Mouse (Mus musculus) hindbrain, postnatal 0 days (tissue): ENCODE results near the gene Anapc11. TPM values are rescaled to one million over a fixed set of nuclear protein-coding genes. Genes with fewer than 3 reads are reported as not detected.

Source experiments
- ATAC-seq: fragments of 200-750 bp; cut with Nextera tagmentation; 2 replicates; pipeline ENCODE4 v1.8.0; 2017; ENCODE audit warnings: mild to moderate bottlenecking, moderate TSS enrichment, moderate library complexity
- DNase-seq: peaks from one replicate; pipeline ENCODE4 v3.0.0-alpha.2; 2015; ENCODE audit warnings: low spot score
- H3K27ac ChIP-seq: fragments of 300-500 bp; sonication (generic); 2 replicates; pipeline ENCODE4 v1.5.1; 2014; ENCODE audit warnings: mild to moderate bottlenecking
- H3K27me3 ChIP-seq: fragments of 300-500 bp; sonication (generic); 2 replicates; pipeline ENCODE4 v1.6.1; 2014; ENCODE audit warnings: low read length, mixed read lengths; ENCODE audit not compliant: insufficient read depth
- H3K36me3 ChIP-seq: fragments of 300-500 bp; sonication (generic); 2 replicates; pipeline ENCODE4 v1.6.1; 2014; ENCODE audit warnings: low read length, mixed read lengths; ENCODE audit not compliant: insufficient read depth
- H3K4me1 ChIP-seq: fragments of 300-500 bp; sonication (generic); 2 replicates; pipeline ENCODE4 v1.6.1; 2014; ENCODE audit warnings: antibody characterized with exemption, low read length, mixed read lengths; ENCODE audit not compliant: insufficient read depth
- H3K4me2 ChIP-seq: fragments of 300-500 bp; sonication (generic); 2 replicates; pipeline ENCODE4 v1.6.1; 2014; ENCODE audit warnings: low read depth, mild to moderate bottlenecking, low read length, moderate library complexity, mixed read lengths
- H3K4me3 ChIP-seq: fragments of 300-500 bp; sonication (generic); 2 replicates; pipeline ENCODE4 v1.5.1; 2014; ENCODE audit warnings: low read length
- H3K9ac ChIP-seq: fragments of 300-500 bp; sonication (generic); replicated peaks from 2 replicates; pipeline ENCODE4 v1.6.1; 2014; ENCODE audit warnings: mild to moderate bottlenecking, low read length, moderate library complexity, mixed read lengths
- H3K9me3 ChIP-seq: fragments of 300-500 bp; sonication (generic); 2 replicates; pipeline ENCODE4 v1.6.1; 2016; ENCODE audit warnings: low read length, mixed read lengths
- CTCF ChIP-seq: IDR thresholded peaks from 2 replicates; pipeline ENCODE4 v1.5.1; 2016; ENCODE audit warnings: antibody characterized with exemption, control low read depth, low read depth
- WGBS: fragments of 180-500 bp; shearing (Covaris S2); extraction: QIAGEN DNeasy Blood & Tissue Kit; methylation state at CpG from one replicate; pipeline ENCODE4 v1.1.7; 2014; 5-methylcytosine and 5-hydroxymethylcytosine counted together
- polyA plus RNA-seq: library from polyadenylated mRNA; unstranded; fragments of >200 nt; fragmentation: Nextera tagmentation; extraction: Ambion mirVana; gene quantifications from 2 replicates; pipeline ENCODE4 v1.2.1, GENCODE M21; 2015
- total RNA-seq: library from RNA; depleted of rRNA; stranded (reverse); fragments of >200 nt; gene quantifications from 2 replicates; pipeline ENCODE4 v1.2.3, GENCODE M21; 2014

Anapc11 gene
- total and polyA plus RNA-seq, 2 experiments from 2014 or later, result 39.6 to 198 TPM

- 90% methylated on average over 11 of the region's 11 CpGs for WGBS
- ATAC-seq, result no peak
- no peak for TF ChIP-seq CTCF
- H3K36me3 ChIP-seq, result peaks cover 16% of the 10 kb centered on the region; the same call in 1 of the 2 replicates
- H3K4me3 ChIP-seq, result no peak overlapping the region
- H3K9me3 ChIP-seq, result no peaks in the 10 kb centered on the region
- H3K9ac ChIP-seq, result no peak overlapping the region
- H3K27me3 ChIP-seq, result no peaks in the 10 kb centered on the region
- no peak overlapping the region for H3K4me2 ChIP-seq
- no peak overlapping the region for H3K27ac ChIP-seq
- peaks cover 20% of the 10 kb centered on the region for H3K4me1 ChIP-seq
- DNase-seq, result no peak
These were observed 28.7 kb downstream of the Anapc11 start for GRCm38 (mm10) chr11:120626785-120627467.

DNA sequence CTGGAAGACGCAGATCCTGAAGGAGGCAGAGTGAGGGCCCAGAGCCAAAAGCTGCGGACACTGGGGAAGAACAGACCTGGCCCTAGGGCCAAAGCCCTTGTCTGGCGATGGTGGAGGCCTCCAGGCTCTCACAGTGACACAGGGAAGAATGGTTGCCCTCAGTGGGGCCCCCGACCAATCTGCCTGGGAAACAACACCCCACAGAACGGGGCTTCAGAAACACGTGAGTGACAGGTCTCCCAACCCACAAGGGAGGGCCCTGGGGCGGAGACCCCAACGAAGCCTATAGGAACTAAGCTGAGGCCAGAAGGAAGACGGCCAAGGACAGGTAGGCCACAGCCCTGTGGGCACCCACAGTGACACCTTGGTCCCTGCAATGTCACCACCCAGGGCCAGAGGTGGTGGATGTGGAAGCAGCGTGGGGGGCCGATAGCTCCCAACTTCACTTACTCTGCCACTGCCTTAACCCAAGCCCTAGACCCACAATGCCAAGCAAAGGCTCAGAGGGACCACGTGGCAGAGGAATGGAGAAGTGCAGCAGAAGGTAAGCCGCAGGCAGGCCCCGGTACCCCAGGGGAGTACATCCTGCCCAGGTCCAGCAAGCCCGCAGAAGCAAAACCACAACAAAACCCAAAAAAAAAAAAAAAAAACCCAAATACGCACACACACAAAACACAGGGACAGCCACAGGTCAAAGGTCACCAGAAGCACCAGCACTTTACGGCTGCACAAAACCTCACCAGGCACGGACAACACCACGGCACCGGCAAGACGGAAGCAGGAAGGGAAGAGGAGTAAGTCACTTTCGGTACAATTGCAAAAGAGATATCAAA lies 29.5 kb downstream of the Anapc11 start:
- peaks cover 22% of the 10 kb centered on the region for H3K4me1 ChIP-seq
- ATAC-seq, result no peak
- DNase-seq, result no peak
- H3K4me2 ChIP-seq, result no peak overlapping the region
- no peaks in the 10 kb centered on the region for H3K9me3 ChIP-seq
- no peaks in the 10 kb centered on the region for H3K27me3 ChIP-seq
- no peak overlapping the region for H3K4me3 ChIP-seq
- no peak overlapping the region for H3K27ac ChIP-seq
- WGBS, result 70% methylated on average over 22 of the region's 22 CpGs
- no peak overlapping the region for H3K9ac ChIP-seq
- no peak for TF ChIP-seq CTCF
- peaks cover 12% of the 10 kb centered on the region; the same call in 1 of the 2 replicates for H3K36me3 ChIP-seq

DNA sequence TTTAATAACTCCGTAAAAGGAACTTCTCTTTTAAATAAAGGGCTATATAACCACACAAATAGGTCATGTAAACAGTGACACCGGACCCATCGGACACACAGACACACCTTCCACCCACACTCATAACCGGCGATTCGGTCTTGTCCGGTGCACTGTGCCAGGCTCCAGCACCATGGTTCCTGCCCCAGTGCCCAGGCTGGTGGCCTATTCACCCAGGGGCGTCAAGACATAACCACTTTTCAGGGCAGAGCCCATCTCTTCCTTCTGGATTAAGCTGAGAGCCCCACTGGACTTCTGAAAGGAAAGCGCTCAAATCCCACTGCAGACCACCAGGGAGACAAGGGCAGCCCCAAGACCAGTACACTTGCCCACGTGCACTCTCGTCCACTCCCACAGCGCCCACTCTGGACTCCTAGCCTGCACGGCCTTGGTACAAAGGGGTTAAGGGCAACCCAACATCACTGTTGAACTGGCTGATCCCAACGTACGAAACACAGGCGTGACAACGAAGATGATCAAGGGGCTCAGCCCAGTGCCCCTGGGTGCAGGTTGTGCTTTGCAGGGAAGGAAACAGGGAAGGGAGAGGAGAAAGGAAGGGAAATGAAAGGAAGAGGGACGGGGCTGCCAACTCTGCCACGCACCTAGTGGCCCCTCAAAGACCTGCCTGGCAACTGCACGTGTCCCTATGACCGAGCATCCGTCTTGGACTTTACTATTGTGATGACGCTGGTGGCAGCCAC lies 30.6 kb downstream of the Anapc11 start:
- no peak for TF ChIP-seq CTCF
- no peak overlapping the region for H3K4me2 ChIP-seq
- ATAC-seq (no peak), DNase-seq (no peak)
- no peaks in the 10 kb centered on the region for H3K9me3 ChIP-seq
- no peak overlapping the region for H3K4me3 ChIP-seq
- H3K4me1 ChIP-seq, result peaks cover 22% of the 10 kb centered on the region
- H3K36me3 ChIP-seq, result 0 out of 2 replicates have a peak, but pooled peaks cover 5% of the 10 kb centered on the region
- H3K9ac ChIP-seq, result no peak overlapping the region
- H3K27me3 ChIP-seq, result no peaks in the 10 kb centered on the region
- H3K27ac ChIP-seq, result no peak overlapping the region
- 94% methylated on average over 23 of the region's 23 CpGs for WGBS

GRCm38 (mm10) chr11:120629341-120629730 lies 31.1 kb downstream of the Anapc11 start:
- 0 out of 2 replicates have a peak, but pooled peaks cover 5% of the 10 kb centered on the region for H3K36me3 ChIP-seq
- peaks cover 22% of the 10 kb centered on the region for H3K4me1 ChIP-seq
- H3K9ac ChIP-seq, result no peak overlapping the region
- TF ChIP-seq CTCF, result no peak
- H3K27ac ChIP-seq, result peak overlapping the region; percentile 41; the same call in 1 of the 2 replicates
- no peak overlapping the region for H3K4me3 ChIP-seq
- ATAC-seq (no peak), DNase-seq (no peak)
- 0 out of 2 replicates have a peak overlapping the region, but pooled peaks have one; percentile 25 for H3K4me2 ChIP-seq
- WGBS, result 72% methylated on average over 23 of the region's 23 CpGs
- H3K9me3 ChIP-seq, result no peaks in the 10 kb centered on the region
- H3K27me3 ChIP-seq, result no peaks in the 10 kb centered on the region

GRCm38 (mm10) chr11:120629911-120630310 lies 31.7 kb downstream of the Anapc11 start:
- H3K36me3 ChIP-seq, result 0 out of 2 replicates have a peak, but pooled peaks cover 5% of the 10 kb centered on the region
- no peaks in the 10 kb centered on the region for H3K9me3 ChIP-seq
- no peak overlapping the region for H3K4me3 ChIP-seq
- peak overlapping the region; percentile 41; the same call in 1 of the 2 replicates for H3K27ac ChIP-seq
- TF ChIP-seq CTCF, result no peak
- no peak for DNase-seq
- H3K4me1 ChIP-seq, result peaks cover 22% of the 10 kb centered on the region
- ATAC-seq, result no peak
- 0 out of 2 replicates have a peak overlapping the region, but pooled peaks have one; percentile 25 for H3K4me2 ChIP-seq
- H3K27me3 ChIP-seq, result no peaks in the 10 kb centered on the region
- H3K9ac ChIP-seq, result no peak overlapping the region; the same call in 1 of the 2 replicates
- WGBS, result 34% methylated on average over 7 of the region's 7 CpGs

GRCm38 (mm10) chr11:120630401-120630871 lies 32.2 kb downstream of the Anapc11 start:
- Histone ChIP-seq H3K4me1 (peaks cover 17% of the 10 kb centered on the region), H3K9ac (no peak overlapping the region; the same call in 1 of the 2 replicates), H3K27me3 (no peaks in the 10 kb centered on the region), H3K9me3 (no peaks in the 10 kb centered on the region), H3K4me2 (peak overlapping the region; percentile 25; the same call in 1 of the 2 replicates), H3K36me3 (0 out of 2 replicates have a peak, but pooled peaks cover 5% of the 10 kb centered on the region), H3K4me3 (no peak overlapping the region), H3K27ac (peak overlapping the region; percentile 41; the same call in 1 of the 2 replicates)
- no peak for DNase-seq
- WGBS, result 35% methylated on average over 5 of the region's 5 CpGs
- no peak for TF ChIP-seq CTCF
- ATAC-seq, result no peak
